Mouse (Mus musculus): ENCODE measurements around the gene Cachd1. TPM values are rescaled to one million over a fixed set of nuclear protein-coding genes. Genes with fewer than 3 reads are reported as not detected.

Cachd1 gene
- polyA plus RNA-seq, 1 experiment from 2014 or later, result not detected

GRCm38 (mm10) chr4:100813767-100814461, 37.4 kb downstream of the Cachd1 start:
- no peak overlapping the region for H3K4me3 ChIP-seq (ENCODE audit: inconsistent target)
- no peaks in the 10 kb centered on the region for H3K79me2 ChIP-seq (ENCODE audit: inconsistent target)
- H3K27ac ChIP-seq, result no peak overlapping the region
- H3K36me3 ChIP-seq (ENCODE audit: inconsistent target), result no peaks in the 10 kb centered on the region
- 73% methylated on average over 2 of the region's 2 CpGs for WGBS (ENCODE audit: missing documents)

- Histone ChIP-seq H3K27ac (no peak overlapping the region), H3K79me2 (ENCODE audit: inconsistent target) (no peaks in the 10 kb centered on the region), H3K36me3 (ENCODE audit: inconsistent target) (no peaks in the 10 kb centered on the region), H3K4me3 (ENCODE audit: inconsistent target) (no peak overlapping the region)
- 87% methylated on average over 3 of the region's 3 CpGs for WGBS (ENCODE audit: missing documents)
Measured at GRCm38 (mm10) chr4:100819238-100819637, 42.8 kb downstream of the Cachd1 start.

- WGBS (ENCODE audit: missing documents), result 95% methylated on average over 7 of the region's 7 CpGs
- Histone ChIP-seq H3K4me3 (ENCODE audit: inconsistent target) (no peak overlapping the region), H3K27ac (no peak overlapping the region), H3K79me2 (ENCODE audit: inconsistent target) (no peaks in the 10 kb centered on the region), H3K36me3 (ENCODE audit: inconsistent target) (no peaks in the 10 kb centered on the region)
Measured at GRCm38 (mm10) chr4:100822526-100822925, 46.1 kb downstream of the Cachd1 start.

- Histone ChIP-seq H3K4me3 (ENCODE audit: inconsistent target) (no peak overlapping the region), H3K79me2 (ENCODE audit: inconsistent target) (no peaks in the 10 kb centered on the region), H3K36me3 (ENCODE audit: inconsistent target) (no peaks in the 10 kb centered on the region), H3K27ac (no peak overlapping the region)
- WGBS (ENCODE audit: missing documents), result 69% methylated on average over 5 of the region's 5 CpGs
Measured at GRCm38 (mm10) chr4:100827374-100827773, 50.9 kb downstream of the Cachd1 start.

GRCm38 (mm10) chr4:100828737-100829136, 52.3 kb downstream of the Cachd1 start:
- 72% methylated on average over 10 of the region's 10 CpGs for WGBS (ENCODE audit: missing documents)
- Histone ChIP-seq H3K36me3 (ENCODE audit: inconsistent target) (no peaks in the 10 kb centered on the region), H3K4me3 (ENCODE audit: inconsistent target) (no peak overlapping the region), H3K79me2 (ENCODE audit: inconsistent target) (no peaks in the 10 kb centered on the region), H3K27ac (no peak overlapping the region)

- WGBS (ENCODE audit: missing documents), result 87% methylated on average over 6 of the region's 6 CpGs
Measured at GRCm38 (mm10) chr4:100837205-100837604, 60.7 kb downstream of the Cachd1 start.

GRCm38 (mm10) chr4:100842629-100843028, 66.2 kb downstream of the Cachd1 start:
- Histone ChIP-seq H3K4me3 (ENCODE audit: inconsistent target) (no peak overlapping the region), H3K27ac (no peak overlapping the region), H3K79me2 (ENCODE audit: inconsistent target) (no peaks in the 10 kb centered on the region), H3K36me3 (ENCODE audit: inconsistent target) (no peaks in the 10 kb centered on the region)
- 84% methylated on average over 5 of the region's 5 CpGs for WGBS (ENCODE audit: missing documents)

More at GRCm38 (mm10) chr4:100837205-100837604, 60.7 kb downstream of the Cachd1 start:
- no peak overlapping the region for H3K4me3 ChIP-seq (ENCODE audit: inconsistent target)
- H3K27ac ChIP-seq, result no peak overlapping the region
- H3K79me2 ChIP-seq (ENCODE audit: inconsistent target), result no peaks in the 10 kb centered on the region
- H3K36me3 ChIP-seq (ENCODE audit: inconsistent target), result no peaks in the 10 kb centered on the region

GRCm38 (mm10) chr4:100843119-100843518, 66.6 kb downstream of the Cachd1 start:
- Histone ChIP-seq H3K27ac (no peak overlapping the region), H3K36me3 (ENCODE audit: inconsistent target) (no peaks in the 10 kb centered on the region), H3K4me3 (ENCODE audit: inconsistent target) (no peak overlapping the region), H3K79me2 (ENCODE audit: inconsistent target) (no peaks in the 10 kb centered on the region)
- 93% methylated on average over 5 of the region's 5 CpGs for WGBS (ENCODE audit: missing documents)

- no peak overlapping the region for H3K27ac ChIP-seq
- no peak overlapping the region for H3K4me3 ChIP-seq (ENCODE audit: inconsistent target)
- 83% methylated on average over 7 of the region's 7 CpGs for WGBS (ENCODE audit: missing documents)
- H3K36me3 ChIP-seq (ENCODE audit: inconsistent target), result no peaks in the 10 kb centered on the region
- no peaks in the 10 kb centered on the region for H3K79me2 ChIP-seq (ENCODE audit: inconsistent target)
Measured at GRCm38 (mm10) chr4:100850846-100851495, 74.5 kb downstream of the Cachd1 start.

- H3K4me3 ChIP-seq (ENCODE audit: inconsistent target), result no peak overlapping the region
- H3K36me3 ChIP-seq (ENCODE audit: inconsistent target), result no peaks in the 10 kb centered on the region
- WGBS (ENCODE audit: missing documents), result 85% methylated on average over 3 of the region's 3 CpGs
- no peaks in the 10 kb centered on the region for H3K79me2 ChIP-seq (ENCODE audit: inconsistent target)
- H3K27ac ChIP-seq, result no peak overlapping the region
Measured at GRCm38 (mm10) chr4:100852448-100852847, 76.0 kb downstream of the Cachd1 start.

- Histone ChIP-seq H3K4me3 (ENCODE audit: inconsistent target) (no peak overlapping the region), H3K36me3 (ENCODE audit: inconsistent target) (no peaks in the 10 kb centered on the region), H3K79me2 (ENCODE audit: inconsistent target) (no peaks in the 10 kb centered on the region), H3K27ac (no peak overlapping the region)
- WGBS (ENCODE audit: missing documents), result 60% methylated on average over 1 of the region's 1 CpGs
Measured at GRCm38 (mm10) chr4:100853426-100853825, 77.0 kb downstream of the Cachd1 start.

GRCm38 (mm10) chr4:100855373-100855772, 78.9 kb downstream of the Cachd1 start:
- Histone ChIP-seq H3K79me2 (ENCODE audit: inconsistent target) (no peaks in the 10 kb centered on the region), H3K27ac (no peak overlapping the region), H3K4me3 (ENCODE audit: inconsistent target) (no peak overlapping the region), H3K36me3 (ENCODE audit: inconsistent target) (no peaks in the 10 kb centered on the region)
- 88% methylated on average over 4 of the region's 4 CpGs for WGBS (ENCODE audit: missing documents)

- Histone ChIP-seq H3K79me2 (ENCODE audit: inconsistent target) (no peaks in the 10 kb centered on the region), H3K4me3 (ENCODE audit: inconsistent target) (no peak overlapping the region), H3K27ac (no peak overlapping the region), H3K36me3 (ENCODE audit: inconsistent target) (no peaks in the 10 kb centered on the region)
- 80% methylated on average over 3 of the region's 3 CpGs for WGBS (ENCODE audit: missing documents)
Measured at GRCm38 (mm10) chr4:100857411-100857869, 81.0 kb downstream of the Cachd1 start.

- Histone ChIP-seq H3K27ac (no peak overlapping the region), H3K36me3 (ENCODE audit: inconsistent target) (no peaks in the 10 kb centered on the region), H3K79me2 (ENCODE audit: inconsistent target) (no peaks in the 10 kb centered on the region), H3K4me3 (ENCODE audit: inconsistent target) (no peak overlapping the region)
- 91% methylated on average over 15 of the region's 15 CpGs for WGBS (ENCODE audit: missing documents)
Measured at GRCm38 (mm10) chr4:100863861-100864428, 87.5 kb downstream of the Cachd1 start.

GRCm38 (mm10) chr4:100865423-100865822, 88.9 kb downstream of the Cachd1 start:
- 27% methylated on average over 11 of the region's 13 CpGs for WGBS (ENCODE audit: missing documents)
- Histone ChIP-seq H3K36me3 (ENCODE audit: inconsistent target) (no peaks in the 10 kb centered on the region), H3K79me2 (ENCODE audit: inconsistent target) (no peaks in the 10 kb centered on the region), H3K27ac (no peak overlapping the region), H3K4me3 (ENCODE audit: inconsistent target) (no peak overlapping the region)
